Mouse (Mus musculus) spleen, adult 18-20 months (tissue): ENCODE results near the gene Gars.

Experiments
- DNase-seq, 2 experiments: peaks; one replicate each; pipeline ENCODE4 v3.0.0; 2022; ENCODE audit warnings: mixed read lengths in 2 of 2

Gene Gars

DNA sequence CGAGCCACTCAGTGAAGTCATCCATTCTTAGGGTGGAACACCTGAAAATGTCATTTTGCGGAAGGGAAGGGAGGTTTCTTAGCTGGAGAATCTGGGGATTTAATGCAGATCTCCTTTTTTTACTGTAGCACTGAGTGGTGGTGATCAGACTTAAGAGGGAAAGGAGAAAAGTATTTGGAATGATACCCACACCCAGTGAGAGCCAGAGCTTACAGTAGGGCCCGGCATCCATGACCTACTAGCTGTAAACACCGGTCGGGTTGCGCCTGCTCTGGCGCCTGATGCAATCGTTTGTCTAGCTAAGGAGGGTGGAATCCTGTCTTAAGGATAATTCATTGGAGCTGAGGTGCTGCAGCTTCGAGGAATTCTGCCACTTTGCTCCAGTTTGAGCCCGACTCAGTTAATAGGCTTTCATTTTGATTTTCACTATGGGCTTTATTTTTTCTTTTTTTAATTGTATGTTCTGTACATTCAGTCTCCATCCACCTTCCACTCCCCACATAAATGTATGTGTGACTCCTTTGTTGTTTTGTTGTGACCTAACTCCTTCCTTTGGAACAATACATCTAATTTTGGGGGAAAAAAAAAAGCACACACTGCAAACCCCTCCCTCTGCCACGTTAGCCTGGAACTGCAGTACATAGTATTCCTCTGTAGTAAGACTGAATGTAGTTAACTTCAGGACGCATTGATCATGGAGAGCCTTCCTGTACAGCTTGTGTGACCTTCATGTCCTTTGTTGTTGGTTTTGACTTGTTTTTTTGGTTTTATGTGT lies 1.1 kb downstream of the Gars start:
- no peak for DNase-seq

DNA sequence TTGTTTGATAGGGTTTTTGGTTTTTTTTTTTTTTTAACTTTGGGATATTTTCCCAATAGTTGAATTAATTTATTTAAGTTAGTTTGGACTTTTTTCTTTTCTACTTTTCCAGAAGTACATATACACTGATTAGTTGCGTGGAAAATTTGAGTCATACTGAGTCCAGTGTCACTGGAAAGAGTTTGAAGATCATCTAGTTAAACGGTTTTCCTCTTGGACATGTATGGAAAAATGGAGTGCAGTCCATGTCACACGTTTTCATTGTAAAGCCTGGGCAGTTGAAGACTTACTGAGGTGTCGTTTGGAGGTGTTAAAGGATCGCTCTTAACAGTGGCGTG lies 1.6 kb downstream of the Gars start:
- no peak for DNase-seq

DNA sequence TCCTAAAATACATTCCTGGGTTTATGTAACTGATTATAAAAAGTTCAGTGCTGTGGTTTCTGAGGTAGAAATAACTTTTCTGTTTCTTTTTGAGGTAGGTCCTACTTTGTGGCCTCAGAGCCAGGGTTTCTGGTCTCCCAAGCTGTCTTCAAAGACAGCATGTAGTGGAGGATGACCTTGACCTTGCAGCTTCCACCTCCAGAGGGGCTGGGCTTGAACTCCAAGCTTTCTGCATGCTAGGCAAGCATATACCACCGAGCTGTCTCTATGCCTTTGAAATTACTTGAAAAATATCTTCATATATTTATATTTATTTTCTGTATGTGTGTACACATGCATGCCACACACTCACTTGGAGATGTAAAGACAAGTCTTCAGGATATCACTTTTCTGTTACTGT lies 2.2 kb downstream of the Gars start:
- no peak for DNase-seq

DNA sequence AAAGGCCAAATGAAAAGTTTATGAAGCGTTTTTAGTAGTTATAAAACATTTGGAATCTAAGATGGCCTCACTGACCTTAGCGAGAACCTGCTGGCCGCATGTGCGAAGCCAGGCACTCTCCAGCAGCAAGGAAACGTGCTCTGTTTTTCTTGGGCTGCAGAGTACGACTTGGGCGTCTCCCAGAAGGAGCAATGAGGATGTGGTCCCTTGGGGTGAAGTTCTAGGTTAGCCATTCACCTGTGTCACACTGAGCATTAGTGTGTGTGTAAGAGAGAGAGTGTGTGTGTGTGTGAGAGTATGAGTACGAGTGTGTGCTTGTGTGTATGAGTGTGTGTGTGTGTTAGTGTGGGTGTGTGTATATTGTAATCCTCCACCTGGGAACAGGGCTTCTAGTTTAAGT lies 5.4 kb downstream of the Gars start:
- DNase-seq, result no peak

DNA sequence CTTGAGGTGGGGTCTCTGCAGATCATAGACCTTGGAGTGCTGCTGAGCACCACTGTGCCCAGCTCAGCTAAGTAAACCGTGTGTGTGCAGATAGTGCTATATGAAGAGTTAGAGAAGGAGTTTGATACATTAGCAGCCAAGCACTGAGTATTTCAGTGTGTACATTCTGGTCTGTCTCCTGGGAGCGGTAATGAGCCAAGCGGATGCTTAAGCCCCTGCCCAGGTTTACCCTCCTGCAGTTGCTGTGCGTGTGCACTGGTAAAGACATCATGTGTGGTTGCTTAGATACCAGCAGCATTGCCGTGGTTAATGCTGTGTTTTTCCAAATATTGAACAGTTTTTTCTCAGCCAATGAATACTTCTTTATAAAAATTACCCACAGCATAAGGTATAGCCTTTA lies 6.7 kb downstream of the Gars start:
- no peak for DNase-seq

DNA sequence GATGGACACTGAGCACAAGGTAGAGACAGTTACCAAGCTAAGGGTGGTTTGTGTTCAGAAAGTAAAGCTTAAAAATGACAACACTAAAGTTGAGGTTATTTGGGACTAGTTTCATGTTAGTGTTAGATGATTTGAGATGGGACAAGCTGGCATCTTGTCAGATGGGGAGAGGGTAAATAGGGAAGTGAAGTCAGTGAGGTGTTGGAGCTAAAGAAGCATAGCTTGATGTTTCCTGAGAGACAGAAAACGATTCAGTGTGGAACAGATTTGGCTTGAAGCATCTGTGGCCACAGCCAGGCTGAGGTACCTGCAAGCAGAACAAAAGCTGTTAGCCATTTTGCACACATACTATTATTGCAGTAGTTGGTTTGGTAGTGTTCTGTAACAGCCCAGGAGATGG lies 7.5 kb downstream of the Gars start:
- peak in 1 of 2 experiments; percentile 3 for DNase-seq

DNA sequence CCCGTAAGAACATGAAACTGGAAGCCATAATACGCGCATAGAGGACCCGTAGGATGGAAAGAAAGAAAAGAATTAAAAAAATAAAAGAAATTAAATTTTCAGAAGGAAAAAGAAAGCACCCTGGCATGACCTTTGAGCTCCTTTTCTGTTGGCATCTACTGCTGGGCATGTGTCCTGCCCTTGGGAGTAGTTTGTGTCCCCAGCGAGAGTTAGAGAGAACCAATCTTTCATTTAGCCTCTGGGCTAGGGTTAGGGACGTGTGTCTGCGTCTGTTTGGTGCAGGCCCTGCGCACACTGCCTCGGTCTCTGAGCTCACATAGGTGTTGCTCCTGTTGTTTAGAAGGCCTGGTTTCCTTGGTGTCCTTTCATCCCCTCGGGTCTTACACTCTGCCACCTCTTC lies 11.4 kb downstream of the Gars start:
- no peak for DNase-seq

DNA sequence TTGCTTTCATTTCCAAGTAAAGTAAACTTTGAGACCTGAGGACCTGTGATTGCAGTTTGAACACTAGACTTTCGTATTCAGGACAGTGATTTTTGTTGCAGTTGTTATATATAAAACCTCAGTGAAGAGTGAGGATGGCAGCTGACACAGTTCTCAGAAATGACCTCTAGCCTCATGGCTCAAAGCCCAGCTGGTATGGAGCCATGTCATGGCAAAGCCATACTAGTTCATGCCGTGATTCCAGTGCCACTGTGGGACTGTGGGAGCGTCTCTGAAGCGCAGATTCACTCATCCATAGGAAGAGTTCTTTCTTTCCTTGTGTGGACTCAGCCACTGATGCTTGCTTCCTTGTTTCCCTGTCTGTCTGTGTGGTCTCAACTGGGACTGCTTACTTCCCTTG lies 16.7 kb downstream of the Gars start:
- DNase-seq, result no peak

DNA sequence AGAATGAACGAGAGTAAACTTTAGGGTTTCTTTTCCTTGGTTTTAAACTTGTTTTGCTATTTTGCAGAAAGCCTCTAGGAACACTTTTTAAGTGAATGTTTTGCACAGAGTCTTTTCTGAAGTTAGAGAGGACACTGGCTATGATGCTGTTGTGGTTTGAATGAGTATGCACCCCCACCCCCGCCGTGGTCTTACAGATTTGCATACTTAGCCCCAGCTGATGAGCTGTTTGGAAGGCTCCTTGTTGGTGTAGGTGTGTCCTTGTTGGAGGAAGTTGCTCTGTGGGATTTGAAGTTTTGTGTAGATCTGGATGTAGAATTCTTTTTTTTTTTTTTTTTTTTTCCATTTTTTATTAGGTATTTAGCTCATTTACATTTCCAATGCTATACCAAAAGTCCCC lies 19.6 kb downstream of the Gars start:
- no peak for DNase-seq

DNA sequence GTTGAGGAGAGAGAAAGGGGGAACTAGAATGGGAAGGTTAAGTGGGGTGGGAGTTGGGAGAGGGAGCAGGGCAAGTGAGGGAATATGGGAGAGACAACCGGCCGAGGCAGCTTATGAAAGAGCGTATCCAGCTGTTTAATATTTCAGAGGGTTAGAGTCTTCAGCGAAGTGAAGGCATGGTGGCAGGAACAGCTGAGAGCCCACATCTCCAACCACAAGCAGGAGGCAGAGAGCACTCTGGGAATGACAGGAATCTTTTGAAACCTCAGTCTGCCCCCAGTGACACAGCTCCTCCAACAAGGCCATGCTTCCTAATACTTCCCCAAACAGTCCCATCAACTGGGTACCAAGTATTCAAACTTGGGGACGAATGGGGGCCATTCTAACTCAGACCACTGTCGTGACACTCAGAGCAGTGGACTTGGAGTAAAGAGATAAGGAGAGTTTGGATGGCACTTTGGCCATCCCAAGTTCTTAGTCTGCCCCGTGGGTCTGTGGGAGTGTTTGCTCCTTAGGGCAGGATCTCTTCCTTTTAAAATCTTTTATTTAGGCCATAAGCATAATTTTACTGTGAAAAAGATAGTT lies 22.5 kb downstream of the Gars start:
- DNase-seq, result no peak

DNA sequence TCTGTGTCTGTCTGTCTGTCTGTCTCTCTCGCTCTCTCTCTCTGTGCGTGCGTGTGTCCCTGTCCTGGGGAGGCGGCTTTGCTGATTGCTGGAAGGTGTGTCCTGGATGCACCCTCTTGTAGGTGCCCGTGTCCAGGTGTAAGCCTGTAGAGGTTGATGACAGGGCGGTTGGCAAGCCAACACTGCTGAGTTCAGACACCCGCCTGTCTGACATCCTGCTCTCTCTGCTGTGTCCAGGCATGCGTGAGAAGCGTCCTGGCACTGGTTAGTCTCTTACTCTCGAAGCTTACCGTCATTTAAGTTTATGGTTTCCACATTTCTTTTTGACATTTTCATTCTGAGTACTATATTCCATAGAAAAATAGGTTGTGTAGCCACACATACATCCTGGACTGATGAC lies 23.5 kb downstream of the Gars start:
- DNase-seq, result no peak

DNA sequence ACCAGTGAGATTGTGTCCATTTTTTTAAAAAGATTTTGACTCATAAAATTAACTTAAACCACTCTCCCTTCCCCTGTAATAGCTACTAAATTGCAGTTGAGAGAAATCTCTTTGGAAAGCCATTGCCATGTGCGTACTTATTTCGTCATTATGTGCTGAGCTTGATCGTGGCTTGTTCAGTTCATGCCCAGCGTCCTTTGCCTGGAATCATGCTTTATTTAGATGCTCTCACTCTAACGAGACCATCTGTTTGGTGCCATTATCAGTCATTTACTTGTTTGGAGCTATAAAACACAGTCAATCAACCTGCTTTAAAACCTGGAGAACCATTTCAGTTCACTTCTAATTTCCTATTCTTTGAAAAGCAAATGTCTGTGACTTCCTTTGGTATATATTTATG lies 24.4 kb downstream of the Gars start:
- no peak for DNase-seq

DNA sequence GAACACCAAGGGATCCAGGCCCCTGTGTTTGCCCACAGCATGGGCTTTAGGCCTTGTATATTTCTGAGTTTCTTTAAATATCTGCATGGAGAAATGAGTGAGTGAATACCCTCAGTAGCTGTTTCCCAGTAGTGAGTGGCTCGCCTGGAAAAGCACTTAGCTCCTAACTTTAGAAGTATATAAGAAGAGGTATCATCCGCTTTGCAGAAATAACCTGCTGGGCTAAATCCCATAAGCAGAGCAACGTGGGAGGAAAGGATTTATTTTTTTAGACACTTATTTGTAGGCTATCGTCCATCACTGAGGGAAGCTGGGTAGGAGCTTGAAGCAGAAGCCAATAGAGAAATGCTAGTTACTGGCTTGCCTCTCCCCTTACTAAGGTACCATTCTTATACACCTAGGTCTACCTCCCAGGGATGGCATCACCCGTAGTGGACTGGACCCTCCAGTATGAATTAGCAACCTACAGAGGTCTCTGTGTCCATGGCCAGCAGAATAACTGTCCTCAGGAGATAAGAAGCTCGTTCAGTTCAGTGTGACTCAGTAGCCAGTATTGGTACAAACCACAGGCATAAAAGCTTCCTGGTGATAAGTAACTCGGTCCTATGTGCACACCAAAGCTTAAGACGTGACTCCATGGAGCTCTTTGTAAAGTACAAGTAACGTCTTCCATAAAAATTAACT lies 26.1 kb downstream of the Gars start:
- DNase-seq, result no peak

DNA sequence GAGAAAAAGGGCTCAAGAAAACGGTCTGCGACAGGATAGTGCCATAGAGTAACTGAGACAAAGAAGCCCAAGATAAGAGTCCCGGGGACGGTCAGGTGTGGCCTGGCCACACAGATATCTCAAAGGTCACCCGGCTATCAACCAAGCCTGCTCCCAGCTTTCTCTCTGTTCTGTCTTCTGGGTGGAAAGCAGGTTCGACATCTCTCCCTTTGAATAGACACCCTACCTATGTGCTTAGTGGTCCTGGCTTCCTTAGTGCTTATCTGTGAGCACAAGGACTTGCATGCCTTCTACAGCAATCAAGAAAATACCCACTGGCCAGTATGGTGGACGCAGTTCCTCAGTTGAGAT lies 26.6 kb downstream of the Gars start:
- DNase-seq, result no peak

DNA sequence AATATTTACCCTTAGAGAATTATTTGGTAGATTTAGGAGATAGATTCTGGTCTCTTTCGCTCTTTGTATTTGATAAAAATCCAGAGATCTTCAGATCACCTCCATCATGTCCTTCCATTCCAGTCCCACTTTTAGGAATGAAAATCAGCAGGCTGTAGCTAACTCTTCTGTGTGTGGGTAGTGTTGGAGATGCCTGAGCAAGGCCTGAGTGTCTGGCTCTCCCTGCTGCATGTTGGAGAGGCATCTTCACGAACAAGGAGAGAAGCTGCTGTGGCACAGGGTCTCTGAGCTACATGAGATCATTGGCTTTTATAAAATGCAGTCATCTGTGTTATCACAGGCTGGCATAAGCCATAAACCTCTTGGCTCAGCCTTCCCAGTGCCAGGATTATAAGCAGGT lies 28.1 kb downstream of the Gars start:
- no peak for DNase-seq

DNA sequence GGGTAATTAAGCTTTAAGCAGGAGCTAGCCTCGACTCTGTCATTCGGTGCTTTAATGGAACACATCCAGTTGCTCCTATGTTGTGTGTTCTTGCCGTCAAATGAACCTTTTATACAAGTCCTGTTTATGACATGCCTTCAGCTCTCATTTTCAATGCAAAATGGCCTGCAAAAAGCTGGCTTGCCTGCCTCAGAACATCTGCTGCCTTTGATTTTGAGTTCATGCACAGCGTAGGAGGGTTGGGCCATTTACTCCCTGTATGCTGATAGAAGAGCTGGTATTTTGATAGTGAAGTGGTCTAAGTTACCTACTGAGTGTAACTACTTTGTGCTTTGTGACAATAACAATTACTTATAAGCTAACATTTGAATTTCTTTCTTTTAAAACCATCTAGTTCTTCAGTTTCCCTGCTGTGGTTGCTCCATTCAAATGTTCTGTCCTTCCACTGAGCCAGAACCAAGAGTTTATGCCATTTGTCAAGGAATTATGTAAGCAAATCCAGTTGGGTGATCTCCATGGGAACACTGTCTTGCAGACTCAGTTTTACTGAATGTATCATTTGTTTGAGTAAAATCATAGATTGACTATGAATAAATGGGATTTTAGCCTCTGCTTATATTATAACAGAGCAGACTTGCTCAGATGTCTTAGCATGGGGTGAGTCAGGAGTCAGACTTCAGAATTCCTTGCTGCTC lies 38.9 kb downstream of the Gars start:
- no peak for DNase-seq

DNA sequence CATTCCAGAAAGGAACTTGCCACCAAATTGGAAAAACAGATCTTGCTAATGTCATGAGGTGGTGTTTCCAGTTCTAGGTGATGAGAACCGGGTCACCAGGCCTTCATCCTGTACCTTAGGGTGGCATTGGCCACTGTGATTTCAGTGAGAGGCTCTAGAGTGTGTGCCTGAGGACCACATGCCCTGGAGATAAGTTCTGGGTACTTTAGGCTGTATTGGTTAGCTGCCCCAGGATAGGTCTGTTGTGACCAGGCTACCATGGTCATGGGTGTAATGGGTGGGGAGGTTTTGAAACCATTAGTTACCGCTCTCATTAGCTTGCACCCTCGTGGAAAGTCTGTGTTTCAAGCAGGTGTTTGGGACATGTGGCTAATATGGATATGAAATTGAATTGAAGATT lies 43.6 kb downstream of the Gars start:
- no peak for DNase-seq

DNA sequence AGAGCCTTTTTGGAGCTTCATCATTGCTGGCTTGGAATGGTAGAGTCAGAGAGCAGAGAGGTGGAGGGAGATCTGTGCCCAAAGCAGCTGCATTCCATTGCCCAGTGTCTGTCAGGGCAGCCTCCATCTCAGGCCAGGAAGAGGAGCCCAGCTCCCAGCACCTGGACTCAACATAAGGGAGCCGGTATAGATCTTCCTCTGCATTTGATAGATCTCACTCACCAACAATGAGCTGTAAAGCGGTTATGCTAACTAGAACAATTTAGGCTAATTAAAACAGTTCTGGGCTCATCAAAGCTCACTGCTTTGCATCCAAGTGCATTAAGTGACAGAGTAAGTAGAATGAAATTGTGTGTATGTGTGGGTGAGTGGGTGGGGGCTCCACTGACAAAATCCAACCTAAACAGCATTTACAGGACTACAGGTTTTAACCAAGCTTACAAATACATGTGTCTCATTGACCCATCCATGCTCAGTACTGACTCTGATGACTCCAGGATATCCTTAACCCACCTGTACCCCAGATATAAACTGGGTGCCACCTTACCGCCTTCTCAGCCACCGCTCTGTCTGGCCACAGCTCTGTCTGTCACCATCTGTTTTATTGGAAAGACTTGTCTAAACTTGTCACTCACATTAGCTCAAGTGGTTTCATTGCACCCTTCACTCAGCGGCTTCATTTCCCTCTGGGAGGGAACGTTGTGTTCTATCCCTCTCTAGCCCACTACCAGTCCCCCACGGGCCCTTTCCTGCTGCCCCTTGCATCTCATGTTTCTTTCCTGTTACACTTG lies 44.6 kb downstream of the Gars start:
- DNase-seq, result no peak

DNA sequence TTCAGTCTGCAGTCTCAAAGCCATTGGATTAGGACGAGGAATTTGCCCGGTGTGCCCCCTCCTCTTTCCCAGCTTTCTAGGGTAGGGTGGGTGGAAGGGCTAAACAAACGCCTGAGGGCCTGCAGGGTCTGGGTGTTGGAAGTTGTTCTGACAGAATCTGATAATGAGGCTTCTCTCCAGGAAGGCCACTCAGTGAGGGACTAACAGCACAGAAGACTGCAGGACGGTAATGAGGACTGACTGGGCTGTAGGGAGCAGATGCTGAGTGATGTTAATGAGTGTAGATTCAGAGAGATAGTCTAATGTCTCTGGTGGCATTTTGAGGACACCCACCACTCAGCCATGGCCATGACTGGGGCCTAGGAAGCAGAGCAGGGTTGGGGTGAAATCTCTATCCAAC lies 49.5 kb downstream of the Gars start:
- DNase-seq, result no peak

DNA sequence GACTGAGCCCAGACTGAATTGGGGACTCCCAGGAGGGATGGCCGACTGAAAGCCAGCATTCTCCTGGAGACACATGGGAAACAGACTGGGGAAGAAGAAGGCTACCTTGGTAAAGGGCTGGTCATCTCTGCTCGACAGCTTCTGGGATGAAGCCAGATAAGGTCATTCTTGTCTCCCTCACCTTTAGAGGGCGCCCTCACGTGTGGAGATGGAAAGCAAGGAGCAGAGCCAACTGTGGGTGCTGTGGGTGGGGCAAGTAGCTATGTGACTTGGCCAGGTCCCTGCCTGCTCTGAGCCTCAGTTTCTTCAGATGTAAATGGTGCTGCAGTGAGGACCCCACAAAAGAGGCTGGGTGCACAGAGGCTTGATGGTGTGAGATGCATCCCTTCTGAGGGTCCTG lies 52.8 kb downstream of the Gars start:
- peak in 1 of 2 experiments; percentile 6 for DNase-seq

DNA sequence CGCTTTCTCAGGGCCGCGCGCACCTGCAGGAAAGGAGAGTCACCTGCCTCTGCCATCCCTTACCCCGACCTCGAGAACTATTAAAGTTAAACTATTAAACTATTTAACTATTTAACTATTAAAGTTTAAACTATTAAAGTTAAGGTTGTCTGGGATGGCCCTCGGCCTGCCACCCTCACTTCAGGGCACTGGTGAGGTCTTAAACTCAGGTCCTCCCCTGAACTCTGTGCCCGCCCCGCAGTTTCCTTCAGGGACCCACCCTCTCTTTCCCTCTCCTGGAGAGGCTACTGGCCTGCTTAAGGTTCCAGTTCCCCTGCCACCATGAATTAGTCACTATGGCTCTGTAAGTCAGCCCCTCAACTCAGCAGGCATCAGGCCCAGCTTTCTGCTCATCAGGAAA lies 53.6 kb downstream of the Gars start:
- DNase-seq, result no peak

DNA sequence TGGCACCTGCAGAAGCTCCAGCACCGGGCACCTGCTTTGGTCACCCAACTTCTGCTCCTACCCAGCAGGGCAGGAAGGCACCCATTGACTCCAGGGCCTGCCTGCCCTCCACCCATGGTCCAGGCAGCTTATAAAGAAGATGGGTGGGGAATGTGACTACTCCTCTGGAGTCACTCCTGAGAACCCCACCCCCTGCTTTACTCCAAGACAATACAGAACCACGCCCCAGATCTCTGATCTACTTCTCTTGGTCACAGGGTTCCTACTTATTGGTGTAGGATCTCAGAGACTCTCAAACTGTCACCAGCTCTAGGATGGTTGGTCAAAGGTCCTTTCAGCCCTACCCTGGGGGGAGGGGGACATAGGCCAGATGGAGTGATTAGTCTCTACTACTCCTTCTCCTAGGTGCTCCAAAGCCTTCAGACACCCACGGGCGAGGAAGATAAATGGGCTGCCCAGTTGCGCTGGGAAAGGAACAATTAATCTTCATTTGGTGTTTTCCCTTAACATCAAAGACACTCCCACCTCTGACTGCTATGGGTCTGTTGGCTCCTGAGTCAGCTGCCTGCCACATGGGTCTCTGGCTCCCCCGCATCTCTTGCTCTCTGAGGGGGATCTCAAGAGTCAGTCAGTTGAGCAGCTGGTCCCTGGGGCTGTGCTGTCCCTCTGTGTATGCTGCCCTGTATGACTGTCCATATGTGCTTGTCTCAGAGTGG lies 55.8 kb downstream of the Gars start:
- no peak for DNase-seq

DNA sequence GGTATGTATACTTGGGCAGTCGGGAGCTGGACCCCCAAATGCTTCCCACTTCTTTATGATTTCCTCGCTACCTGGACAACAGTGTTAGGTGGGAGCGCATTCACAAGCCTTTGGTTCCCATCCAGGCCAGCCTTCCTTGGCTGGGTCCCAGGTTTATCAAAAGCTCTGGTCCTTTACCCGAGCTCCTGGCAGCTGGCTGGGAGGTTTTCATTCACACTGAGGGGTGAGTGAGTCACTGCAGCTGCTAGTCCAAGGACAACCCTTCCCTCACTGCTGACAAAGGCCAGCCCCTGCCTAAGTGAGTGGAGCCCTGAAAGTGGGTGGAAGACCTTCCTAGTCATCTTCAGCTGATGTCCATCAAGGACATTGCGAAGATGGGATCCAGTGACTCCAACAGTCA lies 60.2 kb downstream of the Gars start:
- no peak for DNase-seq
